Mouse (Mus musculus) kidney, adult 2 months (tissue): Measurements from ENCODE around the gene Qpct.

Experiments used
- CTCF ChIP-seq: fragments of 200-500 bp; conservative IDR thresholded peaks from 2 replicates; pipeline ENCODE4 v1.5.1; 2011; ENCODE audit warnings: low read depth, mild to moderate bottlenecking, control low read depth, low read length, moderate library complexity, mixed read lengths; ENCODE audit not compliant: insufficient read depth, insufficient read length
- POLR2A ChIP-seq: fragments of 200-500 bp; IDR thresholded peaks from one replicate; pipeline ENCODE4 v1.6.1; 2011; ENCODE audit warnings: low read depth, low read length, control low read depth

GRCm38 (mm10) chr17:79109576-79109975 lies 57.9 kb downstream of the Qpct start:
- TF ChIP-seq POLR2A (no peak), CTCF (no peak)
